ENCODE assay signal across 24 mouse cellular contexts in genomic region chr12:21409651-21410050, GRCm38 (mm10). TPM values are rescaled to one million over a fixed set of nuclear protein-coding genes. Genes with fewer than 3 reads are reported as not detected.
DNase-seq lines count a peak whose midpoint lies in the region; ATAC-seq and TF ChIP-seq lines count a peak whose summit lies in the region.
"Had no signal": no experiment of that assay in that cellular context is flagged by ENCODE, and none has a peak within 500 bp of the region (broad histone marks: within the 10 kb centered on the region; RNA-seq: fewer than 3 reads in every experiment).

No protein-coding gene starts in this region.

- H3K9me3 ChIP-seq in MEL (replicated peaks; ENCODE audit: insufficient read depth, low read length) = no peaks in the 10 kb centered on the region
- H3K9me3 ChIP-seq in hindbrain, postnatal 0 days (ENCODE audit: low read length) = no peaks in the 10 kb centered on the region
- H3K9me3 ChIP-seq: heart, embryonic 15.5 days had no signal

- H3K27me3 ChIP-seq in MEL (ENCODE audit: control insufficient read depth in 1 of 2, insufficient read depth in 2 of 2, low read length in 2 of 2) = no peaks in the 10 kb centered on the region
- H3K27me3 ChIP-seq in hindbrain, postnatal 0 days (ENCODE audit: insufficient read depth, low read length) = no peaks in the 10 kb centered on the region
- H3K27me3 ChIP-seq: embryonic facial prominence, embryonic 15.5 days; forebrain, embryonic 15.5 days; heart, embryonic 15.5 days had no signal

- H3K4me2 ChIP-seq in hindbrain, postnatal 0 days (ENCODE audit: low read depth, low read length) = no peak overlapping the region
- H3K4me2 ChIP-seq: embryonic facial prominence, embryonic 15.5 days; forebrain, embryonic 15.5 days; heart, embryonic 11.5 days; heart, embryonic 15.5 days; hindbrain, embryonic 14.5 days had no signal

- no peak overlapping the region for H3K4me3 ChIP-seq in MEL (ENCODE audit: control insufficient read depth in 1 of 2, insufficient read depth in 1 of 2, low read depth in 2 of 2, low read length in 2 of 2)
- no peak overlapping the region for H3K4me3 ChIP-seq in lung, adult 2 months (replicated peaks; ENCODE audit: extremely low read depth, low read depth, low read length)
- H3K4me3 ChIP-seq in hindbrain, postnatal 0 days (ENCODE audit: low read length) = no peak overlapping the region
- H3K4me3 ChIP-seq: embryonic facial prominence, embryonic 15.5 days; erythroblast, embryonic 14.5 days; forebrain, embryonic 10.5 days; forebrain, embryonic 15.5 days; heart, adult 2 months; heart, embryonic 15.5 days had no signal

- DNase-seq in 416B (ENCODE audit: low read depth) (peak; percentile 86), MEL (ENCODE audit: low read depth, low spot score) (no peak)
- peak; percentile 52 for DNase-seq in CD4-positive helper T cell, adult 2 months (ENCODE audit: low read depth, low spot score)
- no peak for DNase-seq in left cerebral cortex, adult 11 months (ENCODE audit: low spot score)
- DNase-seq in lung, adult 2 months = no peak
- DNase-seq in hindbrain, postnatal 0 days (ENCODE audit: low spot score) = no peak
- DNase-seq: adrenal gland, adult 2 months; adrenal gland, postnatal 25 days; B cell, adult 2 months; cerebellum, adult 18-20 months; cerebellum, adult 9-11 months; cerebellum, postnatal 36 days; gastrocnemius, postnatal 36 days; heart, adult 2 months; heart, postnatal 14 days; kidney, adult 11 months had no signal

- peaks cover 39% of the 10 kb centered on the region for H3K79me2 ChIP-seq in MEL (ENCODE audit: control insufficient read depth, insufficient read depth, low read length, poor library complexity)

- 70% methylated on average over 3 of the region's 3 CpGs for WGBS in lung, adult 2 months
- 97% methylated on average over 3 of the region's 3 CpGs for WGBS in hindbrain, postnatal 0 days

- TF ChIP-seq CTCF in MEL (IDR thresholded peaks at IDR 0.05 in 2 of 3, conservative IDR thresholded peaks at IDR 0.05 in 1 of 3; ENCODE audit: control insufficient read depth in 1 of 3, insufficient read depth in 1 of 3, low read depth in 2 of 3, low read length in 3 of 3, poor library complexity in 1 of 3, severe bottlenecking in 1 of 3) = no peak
- no peak for TF ChIP-seq CTCF in lung, adult 2 months (IDR thresholded peaks at IDR 0.05; ENCODE audit: insufficient read depth, low read length)
- no peak for TF ChIP-seq CTCF in hindbrain, postnatal 0 days (IDR thresholded peaks at IDR 0.05; ENCODE audit: low read depth)

- no peak for TF ChIP-seq RAD21 in MEL (IDR thresholded peaks at IDR 0.05; ENCODE audit: low read depth, low read length)

- peak; percentile 74 for ATAC-seq in inflammation-experienced regulatory T-cells, adult 6 months
- no peak for ATAC-seq in hindbrain, postnatal 0 days
- ATAC-seq: forebrain, embryonic 15.5 days had no signal

- H3K36me3 ChIP-seq in MEL (ENCODE audit: control insufficient read depth in 1 of 2, insufficient read depth in 2 of 2, low read length in 2 of 2) = peaks cover 13 to 28% of the 10 kb centered on the region in 2 experiments
- peaks cover 19% of the 10 kb centered on the region; the same call in 1 of the 2 replicates for H3K36me3 ChIP-seq in hindbrain, postnatal 0 days (ENCODE audit: insufficient read depth, low read length)

- H3K27ac ChIP-seq in MEL (ENCODE audit: control insufficient read depth, low read depth, low read length) = no peak overlapping the region
- H3K27ac ChIP-seq in hindbrain, postnatal 0 days = no peak overlapping the region
- H3K27ac ChIP-seq: embryonic facial prominence, embryonic 15.5 days; forebrain, embryonic 10.5 days; forebrain, embryonic 15.5 days; heart, adult 2 months; heart, embryonic 15.5 days; hindbrain, embryonic 14.5 days had no signal

- H3K9ac ChIP-seq in MEL (ENCODE audit: control insufficient read depth, low read depth, low read length, poor library complexity, severe bottlenecking) = no peak overlapping the region
- H3K9ac ChIP-seq in hindbrain, postnatal 0 days (replicated peaks; ENCODE audit: low read length) = no peak overlapping the region
- H3K9ac ChIP-seq: embryonic facial prominence, embryonic 15.5 days; forebrain, embryonic 15.5 days; heart, embryonic 15.5 days; hindbrain, embryonic 14.5 days had no signal

- H3K4me1 ChIP-seq in MEL (ENCODE audit: control insufficient read depth in 1 of 2, insufficient read depth in 2 of 2, low read length in 2 of 2) = peaks cover 0 to 7% of the 10 kb centered on the region in 2 experiments; a peak in 3 of 4 replicates
- peaks cover 4% of the 10 kb centered on the region for H3K4me1 ChIP-seq in lung, adult 2 months (ENCODE audit: control insufficient read depth, insufficient read depth, low read length)
- H3K4me1 ChIP-seq in hindbrain, postnatal 0 days (ENCODE audit: insufficient read depth, low read length) = peaks cover 6% of the 10 kb centered on the region
- H3K4me1 ChIP-seq: embryonic facial prominence, embryonic 15.5 days had no signal

- TF ChIP-seq EP300 in MEL (IDR thresholded peaks at IDR 0.05; ENCODE audit: low read depth in 1 of 2, low read length in 2 of 2) = no peak

- TF ChIP-seq POLR2A in MEL (IDR thresholded peaks at IDR 0.05; ENCODE audit: control insufficient read depth in 1 of 2, insufficient read depth in 1 of 2, low read depth in 1 of 2, low read length in 2 of 2, poor library complexity in 1 of 2) = no peak
- no peak for TF ChIP-seq POLR2A in lung, adult 2 months (IDR thresholded peaks at IDR 0.05; ENCODE audit: borderline replicate concordance, extremely low read depth, low read depth, low read length)

TF ChIP-seq in MEL, 35 proteins besides CTCF, POLR2A, EP300 and RAD21:
- TF ChIP-seq ETS1 (IDR thresholded peaks at IDR 0.05; ENCODE audit: low read depth, low read length) = 0 out of 2 replicates have a peak, but pooled peaks have one; percentile 11
- TF ChIP-seq SMC3 (IDR thresholded peaks at IDR 0.05; ENCODE audit: low read depth, low read length) = no peak
TF ChIP-seq in MEL: peak in this region for 1.

RNA-seq across cellular contexts. Expression of gene Ywhaq, which starts 7.8 kb away (rescaled TPM):
- 99.4 and 102 TPM in 2 replicates for total RNA-seq in MEL (2012; rRNA removed)
- polyA plus RNA-seq in MEL (2012; ENCODE audit: insufficient read depth in 1 of 2, insufficient read length in 2 of 2, low read depth in 1 of 2, low replicate concordance in 2 of 2, missing spikeins in 1 of 2) = 10 to 100 TPM in 1 of 2 experiments, not detected in 1; 99.2 TPM
- polyA plus RNA-seq in inflammation-experienced regulatory T-cells, adult 6 months (2017; shearing (Covaris generic)) = 100 to 1,000 TPM; 167 to 333 (median 215) TPM
- 79.4 and 85.5 TPM in 2 replicates for polyA plus RNA-seq in lung, adult 2 months (2012; rRNA removed)
- total RNA-seq in hindbrain, postnatal 0 days (2014; rRNA removed) = 579 and 622 TPM in 2 replicates
- polyA plus RNA-seq in hindbrain, postnatal 0 days (2015; fragmentation: Nextera tagmentation; extraction: Ambion mirVana) = 1,086 and 1,131 TPM in 2 replicates

RNA-seq across cellular contexts. Expression of gene Adam17, which starts 36.2 kb away (rescaled TPM):
- total RNA-seq in MEL (2012; rRNA removed) = 14.2 and 14.5 TPM in 2 replicates
- 10 to 100 TPM in 1 of 2 experiments, not detected in 1; 12.9 TPM for polyA plus RNA-seq in MEL (2012; ENCODE audit: insufficient read depth in 1 of 2, insufficient read length in 2 of 2, low read depth in 1 of 2, low replicate concordance in 2 of 2, missing spikeins in 1 of 2)
- polyA plus RNA-seq in inflammation-experienced regulatory T-cells, adult 6 months (2017; shearing (Covaris generic)) = 10 to 100 TPM; 47.3 to 68.0 (median 67.7) TPM
- polyA plus RNA-seq in lung, adult 2 months (2012; rRNA removed) = 23.3 and 50.2 TPM in 2 replicates
- 16.4 and 18.9 TPM in 2 replicates for total RNA-seq in hindbrain, postnatal 0 days (2014; rRNA removed)
- 13.9 and 15.7 TPM in 2 replicates for polyA plus RNA-seq in hindbrain, postnatal 0 days (2015; fragmentation: Nextera tagmentation; extraction: Ambion mirVana)

Comparison
In these comparisons a context has a peak if more than half of its experiments do, and no peak if none do; other contexts are left out.
1. DNase-seq: peak in 416B (single experiment) and CD4-positive helper T cell, adult 2 months (single experiment); none in MEL (single experiment), left cerebral cortex, adult 11 months (single experiment), lung, adult 2 months (single experiment) and hindbrain, postnatal 0 days (single experiment).